Mouse (Mus musculus) c-Kit-positive CD71-negative TER-119-negative erythroid progenitor cells, embryonic 14.5 days (primary cell): ENCODE results near the gene Olfr923.
"Not testable (repeated sequence)": the region's sequence is repeated elsewhere in the genome, so short reads cannot be mapped to it uniquely, and the experiment has no call there.

Source experiments
- DNase-seq: peaks from one replicate; pipeline ENCODE4 v3.0.0-alpha.2; 2013; ENCODE audit warnings: low read depth

Gene Olfr923

GRCm38 (mm10) chr9:38826245-38826644, at the start of gene Olfr923:
TSS of gene Olfr923 (plus strand) at chr9:38826545.
- DNase-seq = no peak

DNA sequence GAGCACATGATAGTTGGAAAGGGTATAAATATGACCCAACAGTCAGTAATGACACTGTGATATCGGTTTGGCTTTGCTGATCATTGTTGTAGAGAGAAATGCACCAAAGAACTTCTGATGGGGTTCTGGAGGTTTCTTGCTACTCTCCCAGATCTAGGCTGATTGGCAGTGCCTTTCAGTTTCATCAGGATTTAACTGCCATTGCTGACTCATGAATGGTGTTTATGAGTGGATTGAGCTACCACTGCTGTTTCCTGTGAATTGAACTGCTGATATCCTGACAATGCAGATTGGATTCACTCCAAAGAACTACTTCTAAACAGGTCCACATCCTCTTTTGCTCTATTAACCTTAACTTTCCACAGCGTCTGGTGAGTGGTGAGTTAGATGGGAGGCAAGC, 33.7 kb upstream of the Olfr923 start:
- no peak for DNase-seq

GRCm38 (mm10) chr9:38805696-38806095, 20.6 kb upstream of the Olfr923 start:
- no peak for DNase-seq

- DNase-seq = no peak
Measured at GRCm38 (mm10) chr9:38814314-38814713, 12.0 kb upstream of the Olfr923 start, which contains the start of gene Olfr922. TSS of gene Olfr922 (plus strand) at chr9:38814614.

DNA sequence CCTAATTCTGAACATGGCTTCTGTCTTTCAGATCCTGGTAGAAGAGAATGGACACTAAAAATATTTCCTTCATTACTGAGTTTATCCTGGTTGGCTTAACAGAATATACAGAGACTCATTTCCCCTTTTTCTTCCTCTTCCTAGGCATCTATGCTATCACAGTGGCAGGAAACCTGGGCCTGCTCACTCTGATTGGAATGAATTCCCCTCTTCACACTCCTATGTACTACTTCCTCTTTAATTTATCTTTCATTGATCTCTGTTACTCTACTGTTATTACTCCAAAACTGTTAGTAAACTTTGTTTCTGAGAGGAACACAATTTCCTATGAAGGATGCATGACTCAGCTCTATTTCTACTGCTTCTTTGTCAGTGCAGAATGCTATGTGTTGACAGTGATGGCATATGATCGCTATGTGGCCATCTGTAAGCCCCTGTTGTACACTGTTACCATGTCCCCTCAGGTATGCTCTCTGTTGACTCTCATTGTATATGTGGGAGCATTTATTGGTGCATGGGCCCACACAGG, 10.8 kb upstream of the Olfr923 start:
- DNase-seq = no peak

DNA sequence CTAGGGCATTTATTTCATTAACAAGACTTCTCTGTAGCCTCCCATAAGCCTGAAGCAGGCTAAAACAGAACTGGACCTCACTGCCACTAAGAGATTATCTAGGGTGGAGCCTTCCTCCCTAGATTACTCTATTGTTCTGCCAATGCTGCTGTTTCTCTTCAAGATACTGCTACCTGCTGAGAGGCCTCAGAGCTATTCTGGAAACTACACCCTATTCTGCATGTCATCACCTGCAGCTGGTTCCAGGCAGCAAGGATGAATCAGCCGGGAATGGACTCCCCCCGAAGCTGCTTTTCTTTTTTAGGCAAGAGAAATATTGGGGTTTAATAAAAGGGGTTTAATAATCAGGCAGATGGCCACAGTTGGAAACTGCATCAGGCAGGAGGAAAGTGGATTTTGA, 6.7 kb downstream of the Olfr923 start:
- no peak for DNase-seq

GRCm38 (mm10) chr9:38844149-38844548, 17.8 kb downstream of the Olfr923 start, which contains the start of gene Olfr924:
TSS of gene Olfr924 (plus strand) at chr9:38844449.
- DNase-seq = no peak

DNA sequence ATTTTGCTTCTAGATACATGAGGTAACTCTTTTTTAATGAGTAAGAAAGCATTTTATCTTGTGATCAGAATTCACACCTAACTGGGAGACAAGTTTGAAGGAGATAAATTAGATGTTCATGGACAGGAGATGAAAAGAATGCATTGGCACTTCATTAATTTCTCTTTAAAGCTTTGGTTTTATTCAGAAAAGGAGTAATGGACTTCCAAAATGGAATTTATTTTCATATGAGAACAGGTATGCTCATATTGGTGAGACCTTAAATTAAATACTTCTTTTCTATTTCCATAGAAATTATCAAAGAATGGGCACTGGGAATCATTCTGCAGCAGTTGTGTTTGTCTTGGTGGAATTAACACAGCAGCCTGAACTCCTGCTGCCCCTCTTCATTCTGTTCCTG, 28.4 kb downstream of the Olfr923 start, which contains the start of gene Olfr26:
TSS of gene Olfr26 (plus strand) at position 301 of the 400 bp plus-strand sequence.
- no peak for DNase-seq

GRCm38 (mm10) chr9:38874880-38875279, 48.5 kb downstream of the Olfr923 start:
- DNase-seq = not testable (repeated sequence)

DNA sequence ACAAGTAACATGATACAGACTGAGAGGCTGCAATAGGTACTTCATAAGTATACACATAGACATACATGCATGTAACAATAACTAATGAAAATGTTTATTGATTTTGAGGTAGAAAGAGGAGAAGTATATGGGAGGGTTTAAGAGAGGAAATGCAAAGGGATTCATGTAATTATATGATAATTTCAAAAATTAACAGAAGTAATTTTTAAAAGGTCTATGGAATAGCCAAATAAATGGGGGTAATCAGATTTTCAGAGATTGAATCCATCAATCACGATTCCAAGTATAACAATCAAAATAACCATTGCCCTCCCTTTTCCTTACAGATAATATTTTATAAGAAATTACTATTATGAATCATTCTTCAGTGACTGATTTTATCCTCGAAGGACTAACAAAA, 50.5 kb downstream of the Olfr923 start, which contains the start of gene Olfr926:
TSS of gene Olfr926 (plus strand) at position 301 of the 400 bp plus-strand sequence.
- DNase-seq = no peak
